Mouse (Mus musculus) heart, embryonic 12.5 days (tissue): Measurements from ENCODE around the gene Hspb6. TPM values are rescaled to one million over a fixed set of nuclear protein-coding genes. Genes with fewer than 3 reads are reported as not detected.

ENCODE experiments used
- ATAC-seq: fragments of 200-750 bp; cut with Nextera tagmentation; 2 replicates; pipeline ENCODE4 v1.8.0; 2017; ENCODE audit warnings: moderate TSS enrichment, moderate library complexity; ENCODE audit not compliant: insufficient number of reproducible peaks, low FRiP score
- H3K27ac ChIP-seq: fragments of 300-500 bp; sonication (generic); 2 replicates; pipeline ENCODE4 v1.5.1; 2016; ENCODE audit warnings: mild to moderate bottlenecking, moderate library complexity; ENCODE audit not compliant: poor library complexity, severe bottlenecking
- H3K27me3 ChIP-seq: fragments of 300-500 bp; sonication (generic); replicated peaks from 2 replicates; pipeline ENCODE4 v1.6.1; 2016; ENCODE audit warnings: mild to moderate bottlenecking, moderate library complexity
- H3K36me3 ChIP-seq: fragments of 300-500 bp; sonication (generic); 2 replicates; pipeline ENCODE4 v1.6.1; 2016; ENCODE audit warnings: mild to moderate bottlenecking, moderate library complexity
- H3K4me1 ChIP-seq: fragments of 300-500 bp; sonication (generic); replicated peaks from 2 replicates; pipeline ENCODE4 v1.6.1; 2016; ENCODE audit warnings: mild to moderate bottlenecking
- H3K4me2 ChIP-seq: fragments of 300-500 bp; sonication (generic); 2 replicates; pipeline ENCODE4 v1.6.1; 2016; ENCODE audit warnings: mild to moderate bottlenecking, moderate library complexity
- H3K4me3 ChIP-seq: fragments of 300-500 bp; sonication (generic); 2 replicates; pipeline ENCODE4 v1.5.1; 2016; ENCODE audit warnings: mild to moderate bottlenecking
- H3K9ac ChIP-seq: fragments of 300-500 bp; sonication (generic); 2 replicates; pipeline ENCODE4 v1.6.1; 2016; ENCODE audit warnings: mild to moderate bottlenecking, moderate library complexity
- H3K9me3 ChIP-seq: fragments of 300-500 bp; sonication (generic); replicated peaks from 2 replicates; pipeline ENCODE4 v1.6.1; 2016; ENCODE audit warnings: mild to moderate bottlenecking, moderate library complexity
- WGBS: fragments of 180-500 bp; shearing (Covaris S2); methylation state at CpG from one replicate; pipeline ENCODE4 v1.1.7; 2016; 5-methylcytosine and 5-hydroxymethylcytosine counted together
- microRNA-seq: library from miRNA; unstranded; fragments of <30 nt; microRNA quantifications from one replicate; pipeline ENCODE4, GENCODE M21; 2017
- polyA plus RNA-seq: library from polyadenylated mRNA; unstranded; fragments of >200 nt; fragmentation: Nextera tagmentation; extraction: Ambion mirVana; gene quantifications from 2 replicates; pipeline ENCODE4 v1.2.1, GENCODE M21; 2016

Hspb6 gene
- polyA plus RNA-seq, 1 experiment from 2014 or later, result 31.6 TPM

GRCm38 (mm10) chr7:30598786-30599185 lies 46.8 kb downstream of the Hspb6 start, which contains the start of gene Zbtb32:
Zbtb32 (minus strand) TSS chr7:30598909.
- H3K4me3 ChIP-seq, result no peak within 1 kb of the TSS
- H3K4me1 ChIP-seq, result peaks cover 14% of the 10 kb centered on the region
- no peak for ATAC-seq
- H3K9me3 ChIP-seq, result no peaks in the 10 kb centered on the region
- no peak within 1 kb of the TSS for H3K27ac ChIP-seq
- H3K36me3 ChIP-seq, result no peaks in the 10 kb centered on the region
- H3K9ac ChIP-seq, result no peak within 1 kb of the TSS
- 90% methylated on average over 12 of the region's 12 CpGs for WGBS
- peak within 1 kb of the TSS; percentile 36; the same call in 1 of the 2 replicates for H3K4me2 ChIP-seq
- 0 out of 2 replicates have a peak, but pooled peaks cover 13% of the 10 kb centered on the region for H3K27me3 ChIP-seq

GRCm38 (mm10) chr7:30599933-30600353 lies 48.0 kb downstream of the Hspb6 start:
- no peaks in the 10 kb centered on the region for H3K36me3 ChIP-seq
- H3K9me3 ChIP-seq, result no peaks in the 10 kb centered on the region
- H3K9ac ChIP-seq, result no peak overlapping the region
- H3K4me1 ChIP-seq, result peaks cover 14% of the 10 kb centered on the region
- peak overlapping the region; percentile 42 for H3K4me2 ChIP-seq
- H3K4me3 ChIP-seq, result no peak overlapping the region
- peak; percentile 95 for ATAC-seq
- 1% methylated on average over 16 of the region's 16 CpGs for WGBS
- H3K27ac ChIP-seq, result no peak overlapping the region
- H3K27me3 ChIP-seq, result 0 out of 2 replicates have a peak, but pooled peaks cover 3% of the 10 kb centered on the region

- no peak overlapping the region for H3K9ac ChIP-seq
- H3K4me1 ChIP-seq, result peaks cover 14% of the 10 kb centered on the region
- peak; percentile 24; the same call in 1 of the 2 replicates for ATAC-seq
- no peaks in the 10 kb centered on the region for H3K9me3 ChIP-seq
- no peaks in the 10 kb centered on the region for H3K27me3 ChIP-seq
- no peak overlapping the region for H3K27ac ChIP-seq
- H3K36me3 ChIP-seq, result no peaks in the 10 kb centered on the region
- peak overlapping the region; percentile 42; the same call in 1 of the 2 replicates for H3K4me2 ChIP-seq
- WGBS, result 68% methylated on average over 7 of the region's 7 CpGs
- no peak overlapping the region for H3K4me3 ChIP-seq
These were observed 48.7 kb downstream of the Hspb6 start for GRCm38 (mm10) chr7:30600651-30601050.

- WGBS, result 23% methylated on average over 3 of the region's 3 CpGs
- peaks cover 14% of the 10 kb centered on the region for H3K4me1 ChIP-seq
These were observed 50.6 kb downstream of the Hspb6 start for GRCm38 (mm10) chr7:30602583-30602982.

GRCm38 (mm10) chr7:30604424-30604823 lies 52.4 kb downstream of the Hspb6 start:
- ATAC-seq, result no peak
- 61% methylated on average over 8 of the region's 8 CpGs for WGBS
- Histone ChIP-seq H3K9ac (no peak overlapping the region), H3K27me3 (no peaks in the 10 kb centered on the region), H3K4me3 (no peak overlapping the region), H3K36me3 (no peaks in the 10 kb centered on the region), H3K9me3 (no peaks in the 10 kb centered on the region), H3K4me1 (peaks cover 14% of the 10 kb centered on the region), H3K27ac (no peak overlapping the region), H3K4me2 (no peak overlapping the region)

More at GRCm38 (mm10) chr7:30602583-30602982, 50.6 kb downstream of the Hspb6 start:
- Histone ChIP-seq H3K27ac (no peak overlapping the region), H3K4me2 (no peak overlapping the region), H3K4me3 (no peak overlapping the region), H3K36me3 (no peaks in the 10 kb centered on the region), H3K9ac (no peak overlapping the region), H3K9me3 (no peaks in the 10 kb centered on the region), H3K27me3 (no peaks in the 10 kb centered on the region)
- no peak for ATAC-seq

GRCm38 (mm10) chr7:30604944-30605343 lies 53.0 kb downstream of the Hspb6 start:
- no peak overlapping the region for H3K4me3 ChIP-seq
- WGBS, result 87% methylated on average over 8 of the region's 8 CpGs
- ATAC-seq, result no peak
- H3K36me3 ChIP-seq, result no peaks in the 10 kb centered on the region
- no peak overlapping the region for H3K4me2 ChIP-seq
- H3K9ac ChIP-seq, result no peak overlapping the region
- no peaks in the 10 kb centered on the region for H3K9me3 ChIP-seq
- no peak overlapping the region for H3K27ac ChIP-seq
- peaks cover 12% of the 10 kb centered on the region for H3K4me1 ChIP-seq
- no peaks in the 10 kb centered on the region for H3K27me3 ChIP-seq

Small RNAs within 50 kb of the gene (microRNA-seq; reads per million reads assigned to microRNA genes)
- gene Gm38670, result 0.94 reads per million
- gene Mir3569, result not detected

Other genes starting within 250 kb of the Hspb6 start
- gene Alkbh6, start 243.5 kb upstream of the Hspb6 start, polyA plus RNA-seq, result 56.8 and 59.0 TPM in 2 replicates
- 18.4 and 19.5 TPM in 2 replicates for gene Syne4, start 237.4 kb upstream of the Hspb6 start, polyA plus RNA-seq
- gene E130208F15Rik, start 230.4 kb upstream of the Hspb6 start, polyA plus RNA-seq, result 1.7 and 2.9 TPM in 2 replicates
- gene Sdhaf1, start 228.3 kb upstream of the Hspb6 start, polyA plus RNA-seq, result 16.7 and 17.0 TPM in 2 replicates
- 2.3 and 2.8 TPM in 2 replicates for gene Lrfn3, start 189.4 kb upstream of the Hspb6 start, polyA plus RNA-seq
- gene Tyrobp, start 138.4 kb upstream of the Hspb6 start, polyA plus RNA-seq, result 9.5 and 9.8 TPM in 2 replicates
- gene Hcst, start 132.3 kb upstream of the Hspb6 start, polyA plus RNA-seq, result 1.1 TPM in 1 of 2 replicates, not detected in the other
- gene Nfkbid, start 130.4 kb upstream of the Hspb6 start, polyA plus RNA-seq, result 0.95 and 1.3 TPM in 2 replicates
- 41.6 and 43.4 TPM in 2 replicates for gene Aplp1, start 106.6 kb upstream of the Hspb6 start, polyA plus RNA-seq
- 1.1 and 1.3 TPM in 2 replicates for gene Kirrel2, start 94.5 kb upstream of the Hspb6 start, polyA plus RNA-seq
- gene Nphs1, start 93.9 kb upstream of the Hspb6 start, polyA plus RNA-seq, result 0.06 and 0.23 TPM in 2 replicates
- 1.00 TPM in 1 of 2 replicates, not detected in the other for gene Prodh2, start 58.6 kb upstream of the Hspb6 start, polyA plus RNA-seq
- gene Arhgap33, start 17.1 kb upstream of the Hspb6 start, polyA plus RNA-seq, result 10.1 and 10.9 TPM in 2 replicates
- 9.3 and 12.7 TPM in 2 replicates for gene Proser3, start 121 bp downstream of the Hspb6 start, polyA plus RNA-seq
- gene Lin37, start 7.7 kb downstream of the Hspb6 start, polyA plus RNA-seq, result 31.1 and 34.8 TPM in 2 replicates
- 82.4 and 88.8 TPM in 2 replicates for gene U2af1l4, start 11.1 kb downstream of the Hspb6 start, polyA plus RNA-seq
- gene Gm49396, start 11.2 kb downstream of the Hspb6 start, polyA plus RNA-seq, result 10.5 and 10.6 TPM in 2 replicates
- gene Psenen, start 11.4 kb downstream of the Hspb6 start, polyA plus RNA-seq, result 115 and 124 TPM in 2 replicates
- gene Igflr1, start 13.2 kb downstream of the Hspb6 start, polyA plus RNA-seq, result 2.7 and 3.7 TPM in 2 replicates
- 4.9 and 5.1 TPM in 2 replicates for gene Kmt2b, start 36.5 kb downstream of the Hspb6 start, polyA plus RNA-seq
- gene Zbtb32, start 46.7 kb downstream of the Hspb6 start, polyA plus RNA-seq, result 0.09 and 0.44 TPM in 2 replicates
- 0.44 and 2.5 TPM in 2 replicates for gene Upk1a, start 60.7 kb downstream of the Hspb6 start, polyA plus RNA-seq
- 1,789 and 1,831 TPM in 2 replicates for gene Cox6b1, start 74.0 kb downstream of the Hspb6 start, polyA plus RNA-seq
- 1.1 and 1.4 TPM in 2 replicates for gene Etv2, start 83.7 kb downstream of the Hspb6 start, polyA plus RNA-seq
- 96.5 and 103 TPM in 2 replicates for gene Rbm42, start 98.1 kb downstream of the Hspb6 start, polyA plus RNA-seq
- gene Haus5, start 112.8 kb downstream of the Hspb6 start, polyA plus RNA-seq, result 35.4 and 36.3 TPM in 2 replicates
- gene Pmis2, start 119.4 kb downstream of the Hspb6 start, polyA plus RNA-seq, result not detected in 2 replicates
- gene 2200002J24Rik, start 146.7 kb downstream of the Hspb6 start, polyA plus RNA-seq, result 1.2 and 1.5 TPM in 2 replicates
- 0.78 and 0.98 TPM in 2 replicates for gene Atp4a, start 160.0 kb downstream of the Hspb6 start, polyA plus RNA-seq
- 158 and 165 TPM in 2 replicates for gene Tmem147, start 177.4 kb downstream of the Hspb6 start, polyA plus RNA-seq
- not detected in 2 replicates for gene Gapdhs, start 191.5 kb downstream of the Hspb6 start, polyA plus RNA-seq
- gene Sbsn, start 199.3 kb downstream of the Hspb6 start, polyA plus RNA-seq, result 0.58 and 0.72 TPM in 2 replicates
- 1.1 TPM in 2 replicates for gene Dmkn, start 211.6 kb downstream of the Hspb6 start, polyA plus RNA-seq
- gene Krtdap, start 235.7 kb downstream of the Hspb6 start, polyA plus RNA-seq, result not detected in 2 replicates